8 mouse cellular contexts compared by ENCODE assay signal in the genomic region with DNA sequence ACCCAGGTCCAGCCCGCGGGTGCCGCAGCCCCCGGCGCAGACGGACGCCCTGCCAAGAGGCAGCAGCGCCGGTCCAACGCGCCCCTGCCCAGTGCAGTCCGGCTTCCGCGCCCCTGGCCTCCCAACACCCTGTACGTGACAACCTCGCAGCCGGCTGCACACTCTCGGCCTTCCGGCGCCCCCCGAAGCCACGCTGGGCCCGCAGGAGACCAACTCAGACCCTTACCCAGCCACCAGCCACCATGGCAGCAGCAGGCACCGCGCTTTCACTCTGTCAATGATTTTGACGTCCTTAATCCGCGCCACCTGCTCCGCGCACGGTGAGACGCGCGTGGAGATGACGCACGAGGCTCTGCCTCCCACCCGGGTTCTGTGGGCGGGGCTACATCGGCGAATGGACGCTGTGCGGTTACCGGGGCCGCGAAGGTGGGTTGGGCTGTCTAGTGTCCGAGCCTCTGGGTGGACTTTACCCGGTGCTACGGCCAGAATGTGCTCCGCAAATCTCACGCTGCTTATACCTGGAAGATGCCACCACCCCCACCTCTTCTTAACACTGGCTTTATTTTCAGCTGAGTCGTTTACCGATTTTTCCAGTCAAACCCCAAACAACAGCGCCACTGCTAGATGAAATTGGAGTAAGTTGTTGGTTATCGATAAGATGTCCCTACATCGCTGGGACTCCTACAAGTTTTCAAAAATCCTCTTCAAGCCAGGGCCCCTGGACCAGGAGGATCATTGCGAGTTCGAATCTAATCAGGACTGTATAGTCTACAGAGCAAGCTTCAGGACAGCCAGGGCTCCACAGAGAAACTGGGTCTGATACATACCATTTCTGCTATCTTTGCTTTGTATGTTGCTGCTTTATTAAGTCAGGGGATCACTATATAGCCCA. TPM values are rescaled to one million over a fixed set of nuclear protein-coding genes. Genes with fewer than 3 reads are reported as not detected.
DNase-seq lines count a peak whose midpoint lies in the region; ATAC-seq lines count a peak whose summit lies in the region.

A gene (minus strand): TSS at position 354 of the 892 bp plus-strand sequence.

- WGBS in intestine, embryonic 14.5 days, result 1% methylated on average over 55 of the region's 57 CpGs

- peak; percentile 94 to 98 for DNase-seq in adrenal gland, adult (ENCODE audit: inconsistent age in 2 of 2, low spot score in 1 of 2)
- peak; percentile 97 for DNase-seq in embryo, embryonic 10.5 days (ENCODE audit: low spot score)
- DNase-seq in gastrocnemius, postnatal 25 days, result peak; percentile 84
- DNase-seq in intestine, embryonic 14.5 days (ENCODE audit: low spot score), result peak; percentile 97
- DNase-seq in left cerebral cortex, postnatal 14 days (ENCODE audit: low spot score in 2 of 2), result peak; percentile 97
- DNase-seq in mesoderm, embryonic 11.5 days (ENCODE audit: low read depth, low spot score), result peak; percentile 96
- DNase-seq in right cerebral cortex, postnatal 36 days (ENCODE audit: low spot score in 2 of 2), result peak; percentile 95
- peak; percentile 92 for DNase-seq in yolk sac, embryonic 10.5 days (ENCODE audit: low spot score)

- peak within 1 kb of the TSS; percentile 72 for H3K4me2 ChIP-seq in intestine, embryonic 14.5 days (ENCODE audit: low read length)

- peaks cover 14% of the 10 kb centered on the region for H3K36me3 ChIP-seq in intestine, embryonic 14.5 days (ENCODE audit: control insufficient read depth, insufficient read depth, low read length)

- H3K4me3 ChIP-seq in intestine, embryonic 14.5 days (ENCODE audit: low read depth, low read length), result peak within 1 kb of the TSS; percentile 94

- peak; percentile 89 for ATAC-seq in intestine, embryonic 14.5 days (replicated peaks; ENCODE audit: low FRiP score, low TSS enrichment, low read depth)

- intact Hi-C loops in left cerebral cortex, postnatal 14 days (cut with DNase I), result no loop called here

- no peaks in the 10 kb centered on the region for H3K9me3 ChIP-seq in intestine, embryonic 14.5 days (ENCODE audit: control insufficient read depth, low read length)

- H3K27me3 ChIP-seq in intestine, embryonic 14.5 days (replicated peaks; ENCODE audit: control insufficient read depth, insufficient read depth, low read length), result no peaks in the 10 kb centered on the region

- peak within 1 kb of the TSS; percentile 22; the same call in 1 of the 2 replicates for H3K27ac ChIP-seq in intestine, embryonic 14.5 days (ENCODE audit: low read depth)

- H3K4me1 ChIP-seq in intestine, embryonic 14.5 days (replicated peaks; ENCODE audit: control insufficient read depth, insufficient read depth, low read length), result peaks cover 10% of the 10 kb centered on the region

- H3K9ac ChIP-seq in intestine, embryonic 14.5 days (ENCODE audit: low read length), result peak within 1 kb of the TSS; percentile 85

RNA-seq across cellular contexts. Expression of the gene that starts here (rescaled TPM):
- total RNA-seq in gastrocnemius, postnatal 25 days (2021), result 1 to 10 TPM; 5.7 to 9.2 TPM
- polyA plus RNA-seq in intestine, embryonic 14.5 days (2014; fragmentation: Nextera tagmentation; extraction: Ambion mirVana), result 33.6 and 38.9 TPM in 2 replicates
- total RNA-seq in left cerebral cortex, postnatal 14 days (2021), result 10 to 100 TPM; 49.0 to 49.3 TPM

Comparison
In these comparisons a context has a peak if more than half of its experiments do, and no peak if none do; other contexts are left out.
1. Peak in every context shown above with its lines: DNase-seq, ATAC-seq, H3K4me3 ChIP-seq and H3K27ac ChIP-seq.
2. RNA of the gene that starts here (total RNA-seq): 49.0 to 49.3 TPM in left cerebral cortex, postnatal 14 days; 5.7 to 9.2 TPM in gastrocnemius, postnatal 25 days; every median in the first group is over 4 times any median in the second.